Mouse (Mus musculus): Measurements from ENCODE around the gene Sel1l3. TPM values are rescaled to one million over a fixed set of nuclear protein-coding genes. Genes with fewer than 3 reads are reported as not detected.
A peak's percentile ranks its signal among the peaks of the same experiment; 100 is the strongest.

Gene Sel1l3
- polyA plus RNA-seq, 1 experiment from 2014 or later = 6.5 TPM

DNA sequence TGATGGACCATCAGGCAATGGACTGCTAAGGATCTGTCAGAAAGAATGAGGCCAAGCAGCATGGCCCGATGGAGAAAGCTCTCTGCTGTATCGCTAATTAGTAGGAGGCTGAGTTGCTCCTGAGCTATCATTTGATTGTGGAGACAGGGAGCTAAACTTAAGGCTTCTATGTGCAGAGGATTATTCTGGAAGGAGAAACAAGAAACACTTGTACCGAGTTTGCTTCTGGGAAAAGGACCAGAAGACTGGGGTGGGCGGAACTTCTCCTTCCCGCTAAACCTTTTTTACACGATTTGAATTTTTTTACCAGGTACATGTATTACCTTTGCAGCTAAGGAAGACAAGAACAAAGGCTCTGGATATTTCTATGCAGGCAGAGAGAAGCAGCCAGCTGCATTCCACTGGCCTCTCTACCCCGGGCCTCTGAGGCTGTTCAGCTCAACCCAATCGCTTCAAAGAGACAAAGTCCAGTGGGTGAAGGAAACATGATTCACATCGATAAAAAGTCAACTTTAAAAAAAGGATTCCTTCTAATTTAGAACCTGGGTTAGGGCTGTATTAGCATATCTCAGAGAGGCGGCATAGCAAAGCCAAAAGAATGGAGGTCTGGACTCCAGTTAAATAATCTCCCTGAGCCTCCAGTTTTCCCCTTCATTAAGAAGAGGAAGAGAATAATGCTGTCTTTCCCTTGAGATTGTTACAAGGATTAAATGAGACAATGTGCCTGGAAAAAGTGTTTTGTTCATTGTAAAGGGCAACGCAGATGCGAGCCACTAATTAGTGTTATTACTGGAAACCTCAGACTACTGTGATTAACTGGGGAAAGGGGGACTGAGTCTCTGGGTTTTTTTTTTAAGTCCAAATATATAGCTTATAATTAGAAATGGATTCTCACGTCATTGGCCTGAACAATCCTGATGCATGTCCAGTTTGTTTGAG is 20.4 kb downstream of the Sel1l3 start:
- Histone ChIP-seq H3K36me3 (ENCODE audit: control insufficient read depth, insufficient read depth, low read length) (no peaks in the 10 kb centered on the region), H3K9ac (replicated peaks; ENCODE audit: low read depth, low read length) (no peak overlapping the region), H3K4me3 (ENCODE audit: low read depth, low read length) (no peak overlapping the region), H3K4me2 (ENCODE audit: low read depth, low read length) (no peak overlapping the region), H3K27ac (ENCODE audit: low read depth, low read length) (no peak overlapping the region), H3K27me3 (ENCODE audit: control insufficient read depth, insufficient read depth, low read length) (no peaks in the 10 kb centered on the region), H3K4me1 (ENCODE audit: control insufficient read depth, insufficient read depth, low read length) (no peaks in the 10 kb centered on the region), H3K9me3 (ENCODE audit: control insufficient read depth, low read length) (no peaks in the 10 kb centered on the region)
- WGBS = 79% methylated on average over 13 of the region's 13 CpGs
- ATAC-seq (ENCODE audit: low read depth) = no peak

DNA sequence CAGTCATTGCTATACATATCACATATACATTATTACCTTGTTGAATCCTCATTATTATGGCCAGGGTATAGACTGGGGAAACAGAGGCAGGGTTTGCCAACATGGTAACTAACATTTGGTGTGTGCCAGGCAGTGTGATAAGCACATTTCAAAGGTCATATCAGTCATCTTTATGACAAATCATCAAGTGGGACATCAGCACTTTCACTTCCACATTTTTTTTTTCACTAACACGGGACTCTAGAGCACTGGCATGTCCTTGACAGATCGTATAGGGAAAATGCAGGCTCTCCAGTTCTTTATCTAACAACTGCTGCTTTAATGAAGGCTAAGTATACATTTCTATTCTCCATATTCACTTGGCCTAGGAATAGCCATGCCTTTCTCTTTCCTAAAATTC is 25.1 kb downstream of the Sel1l3 start:
- Histone ChIP-seq H3K27me3 (ENCODE audit: control insufficient read depth, insufficient read depth, low read length) (no peaks in the 10 kb centered on the region), H3K4me1 (ENCODE audit: control insufficient read depth, insufficient read depth, low read length) (no peaks in the 10 kb centered on the region), H3K4me3 (ENCODE audit: low read depth, low read length) (no peak overlapping the region), H3K27ac (ENCODE audit: low read depth, low read length) (no peak overlapping the region), H3K36me3 (ENCODE audit: control insufficient read depth, insufficient read depth, low read length) (no peaks in the 10 kb centered on the region), H3K9me3 (ENCODE audit: control insufficient read depth, low read length) (no peaks in the 10 kb centered on the region), H3K4me2 (ENCODE audit: low read depth, low read length) (no peak overlapping the region), H3K9ac (replicated peaks; ENCODE audit: low read depth, low read length) (no peak overlapping the region)
- 90% methylated on average over 2 of the region's 2 CpGs for WGBS
- no peak for ATAC-seq (ENCODE audit: low read depth)

GRCm38 (mm10) chr5:53187245-53187644 is 26.5 kb downstream of the Sel1l3 start:
- Histone ChIP-seq H3K4me3 (ENCODE audit: low read depth, low read length) (no peak overlapping the region), H3K9ac (replicated peaks; ENCODE audit: low read depth, low read length) (no peak overlapping the region), H3K27me3 (ENCODE audit: control insufficient read depth, insufficient read depth, low read length) (no peaks in the 10 kb centered on the region), H3K9me3 (ENCODE audit: control insufficient read depth, low read length) (no peaks in the 10 kb centered on the region), H3K4me1 (ENCODE audit: control insufficient read depth, insufficient read depth, low read length) (no peaks in the 10 kb centered on the region), H3K4me2 (ENCODE audit: low read depth, low read length) (no peak overlapping the region), H3K36me3 (ENCODE audit: control insufficient read depth, insufficient read depth, low read length) (no peaks in the 10 kb centered on the region), H3K27ac (ENCODE audit: low read depth, low read length) (no peak overlapping the region)
- 55% methylated on average over 10 of the region's 10 CpGs for WGBS
- no peak for ATAC-seq (ENCODE audit: low read depth)

GRCm38 (mm10) chr5:53185803-53186202 is 27.9 kb downstream of the Sel1l3 start:
- Histone ChIP-seq H3K4me2 (ENCODE audit: low read depth, low read length) (no peak overlapping the region), H3K27ac (ENCODE audit: low read depth, low read length) (no peak overlapping the region), H3K27me3 (ENCODE audit: control insufficient read depth, insufficient read depth, low read length) (no peaks in the 10 kb centered on the region), H3K36me3 (ENCODE audit: control insufficient read depth, insufficient read depth, low read length) (no peaks in the 10 kb centered on the region), H3K9ac (replicated peaks; ENCODE audit: low read depth, low read length) (no peak overlapping the region), H3K4me3 (ENCODE audit: low read depth, low read length) (no peak overlapping the region), H3K4me1 (ENCODE audit: control insufficient read depth, insufficient read depth, low read length) (no peaks in the 10 kb centered on the region), H3K9me3 (ENCODE audit: control insufficient read depth, low read length) (no peaks in the 10 kb centered on the region)
- 62% methylated on average over 11 of the region's 11 CpGs for WGBS
- no peak for ATAC-seq (ENCODE audit: low read depth)

DNA sequence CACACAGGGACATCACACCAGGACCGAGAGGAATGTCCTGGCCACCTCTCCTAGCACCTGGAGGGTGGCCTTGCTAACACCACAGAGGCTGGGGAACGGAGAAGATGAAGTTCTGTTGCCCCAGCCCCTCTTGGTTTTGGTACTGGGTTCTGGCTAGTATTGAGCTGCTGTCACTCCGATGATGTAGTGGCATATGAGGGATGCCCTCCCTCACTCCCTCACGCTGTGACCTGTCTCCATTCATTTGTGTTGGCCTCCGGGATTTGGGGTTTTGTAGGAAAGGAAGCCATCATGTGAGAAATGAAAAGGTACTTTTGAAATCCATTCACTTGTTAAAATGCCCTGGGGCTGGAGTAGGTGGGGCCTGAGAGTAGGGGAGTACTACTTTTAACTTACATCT is 33.8 kb downstream of the Sel1l3 start:
- H3K4me1 ChIP-seq (ENCODE audit: control insufficient read depth, insufficient read depth, low read length) = no peaks in the 10 kb centered on the region; the same call in 1 of the 2 replicates
- ATAC-seq (ENCODE audit: low read depth) = no peak

GRCm38 (mm10) chr5:53176703-53177102 is 37.0 kb downstream of the Sel1l3 start:
- H3K9ac ChIP-seq (replicated peaks; ENCODE audit: low read depth, low read length) = no peak overlapping the region
- H3K27me3 ChIP-seq (ENCODE audit: control insufficient read depth, insufficient read depth, low read length) = no peaks in the 10 kb centered on the region
- H3K4me1 ChIP-seq (ENCODE audit: control insufficient read depth, insufficient read depth, low read length) = no peaks in the 10 kb centered on the region; the same call in 1 of the 2 replicates
- no peak overlapping the region for H3K4me3 ChIP-seq (ENCODE audit: low read depth, low read length)
- H3K4me2 ChIP-seq (ENCODE audit: low read depth, low read length) = no peak overlapping the region
- no peaks in the 10 kb centered on the region for H3K36me3 ChIP-seq (ENCODE audit: control insufficient read depth, insufficient read depth, low read length)
- no peaks in the 10 kb centered on the region for H3K9me3 ChIP-seq (ENCODE audit: control insufficient read depth, low read length)
- ATAC-seq (ENCODE audit: low read depth) = no peak
- WGBS = 56% methylated on average over 6 of the region's 6 CpGs
- no peak overlapping the region for H3K27ac ChIP-seq (ENCODE audit: low read depth, low read length)

More for the DNA sequence above, 33.8 kb downstream of the Sel1l3 start:
- no peaks in the 10 kb centered on the region for H3K27me3 ChIP-seq (ENCODE audit: control insufficient read depth, insufficient read depth, low read length)
- H3K4me3 ChIP-seq (ENCODE audit: low read depth, low read length) = no peak overlapping the region
- no peaks in the 10 kb centered on the region for H3K36me3 ChIP-seq (ENCODE audit: control insufficient read depth, insufficient read depth, low read length)
- no peaks in the 10 kb centered on the region for H3K9me3 ChIP-seq (ENCODE audit: control insufficient read depth, low read length)
- no peak overlapping the region for H3K9ac ChIP-seq (replicated peaks; ENCODE audit: low read depth, low read length)
- 84% methylated on average over 5 of the region's 5 CpGs for WGBS
- no peak overlapping the region for H3K27ac ChIP-seq (ENCODE audit: low read depth, low read length)
- H3K4me2 ChIP-seq (ENCODE audit: low read depth, low read length) = no peak overlapping the region

DNA sequence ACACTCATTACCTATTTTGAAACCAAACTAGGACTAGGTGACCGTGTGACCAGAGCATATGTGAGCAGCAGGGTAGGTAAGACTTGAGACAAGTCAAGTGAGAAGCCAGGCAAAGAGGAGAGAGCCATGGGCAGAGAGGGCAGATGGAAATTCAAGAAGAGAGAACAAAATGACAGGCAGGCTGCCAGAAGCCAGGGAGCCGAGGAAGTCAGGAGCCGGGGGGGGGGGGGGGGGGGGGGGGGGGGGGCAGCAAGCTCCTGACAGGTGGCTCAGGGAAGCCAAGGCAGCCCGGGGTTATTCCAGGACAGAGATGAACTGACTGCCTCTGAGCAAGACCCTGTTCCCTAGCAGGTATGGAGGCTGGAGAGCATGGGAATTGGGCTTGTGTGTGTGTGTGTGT is 37.7 kb downstream of the Sel1l3 start:
- WGBS = 87% methylated on average over 2 of the region's 4 CpGs
- Histone ChIP-seq H3K36me3 (ENCODE audit: control insufficient read depth, insufficient read depth, low read length) (no peaks in the 10 kb centered on the region), H3K4me1 (ENCODE audit: control insufficient read depth, insufficient read depth, low read length) (no peaks in the 10 kb centered on the region; the same call in 1 of the 2 replicates), H3K27ac (ENCODE audit: low read depth, low read length) (no peak overlapping the region), H3K27me3 (ENCODE audit: control insufficient read depth, insufficient read depth, low read length) (no peaks in the 10 kb centered on the region), H3K9me3 (ENCODE audit: control insufficient read depth, low read length) (no peaks in the 10 kb centered on the region), H3K9ac (replicated peaks; ENCODE audit: low read depth, low read length) (no peak overlapping the region), H3K4me2 (ENCODE audit: low read depth, low read length) (no peak overlapping the region), H3K4me3 (ENCODE audit: low read depth, low read length) (no peak overlapping the region)
- ATAC-seq (ENCODE audit: low read depth) = no peak

GRCm38 (mm10) chr5:53175195-53175594 is 38.5 kb downstream of the Sel1l3 start:
- Histone ChIP-seq H3K4me3 (ENCODE audit: low read depth, low read length) (no peak overlapping the region), H3K4me2 (ENCODE audit: low read depth, low read length) (no peak overlapping the region), H3K36me3 (ENCODE audit: control insufficient read depth, insufficient read depth, low read length) (no peaks in the 10 kb centered on the region), H3K27ac (ENCODE audit: low read depth, low read length) (no peak overlapping the region), H3K4me1 (ENCODE audit: control insufficient read depth, insufficient read depth, low read length) (no peaks in the 10 kb centered on the region; the same call in 1 of the 2 replicates), H3K9me3 (ENCODE audit: control insufficient read depth, low read length) (no peaks in the 10 kb centered on the region), H3K9ac (replicated peaks; ENCODE audit: low read depth, low read length) (no peak overlapping the region), H3K27me3 (ENCODE audit: control insufficient read depth, insufficient read depth, low read length) (no peaks in the 10 kb centered on the region)
- 92% methylated on average over 3 of the region's 3 CpGs for WGBS
- no peak for ATAC-seq (ENCODE audit: low read depth)

GRCm38 (mm10) chr5:53174461-53174860 is 39.3 kb downstream of the Sel1l3 start:
- H3K4me1 ChIP-seq (ENCODE audit: control insufficient read depth, insufficient read depth, low read length) = no peaks in the 10 kb centered on the region; the same call in 1 of the 2 replicates
- no peak overlapping the region for H3K4me2 ChIP-seq (ENCODE audit: low read depth, low read length)
- H3K27ac ChIP-seq (ENCODE audit: low read depth, low read length) = no peak overlapping the region
- WGBS = 55% methylated on average over 12 of the region's 12 CpGs
- no peak overlapping the region for H3K4me3 ChIP-seq (ENCODE audit: low read depth, low read length)
- H3K9ac ChIP-seq (replicated peaks; ENCODE audit: low read depth, low read length) = no peak overlapping the region
- ATAC-seq (ENCODE audit: low read depth) = peak; percentile 50; the same call in 1 of the 2 replicates
- H3K36me3 ChIP-seq (ENCODE audit: control insufficient read depth, insufficient read depth, low read length) = no peaks in the 10 kb centered on the region
- H3K27me3 ChIP-seq (ENCODE audit: control insufficient read depth, insufficient read depth, low read length) = no peaks in the 10 kb centered on the region
- H3K9me3 ChIP-seq (ENCODE audit: control insufficient read depth, low read length) = no peaks in the 10 kb centered on the region
